ENCODE assay signal across 8 mouse cellular contexts in genomic region chr13:100730861-100731176, GRCm38 (mm10). TPM values are rescaled to one million over a fixed set of nuclear protein-coding genes. Genes with fewer than 3 reads are reported as not detected.
DNase-seq lines count a peak whose midpoint lies in the region; ATAC-seq lines count a peak whose summit lies in the region.

Cdk7 (minus strand) TSS chr13:100730939.

- H3K4me3 ChIP-seq in heart, embryonic 13.5 days, result peak within 1 kb of the TSS; percentile 75
- H3K4me3 ChIP-seq in liver, embryonic 12.5 days, result peak within 1 kb of the TSS; percentile 85
- H3K4me3 ChIP-seq in stomach, embryonic 15.5 days (replicated peaks), result peak within 1 kb of the TSS; percentile 85

- peak within 1 kb of the TSS; percentile 94 for H3K9ac ChIP-seq in heart, embryonic 13.5 days
- H3K9ac ChIP-seq in liver, embryonic 12.5 days, result peak within 1 kb of the TSS; percentile 87
- H3K9ac ChIP-seq in stomach, embryonic 15.5 days, result peak within 1 kb of the TSS; percentile 70

- peak within 1 kb of the TSS; percentile 69 for H3K4me2 ChIP-seq in heart, embryonic 13.5 days
- peak within 1 kb of the TSS; percentile 88 for H3K4me2 ChIP-seq in liver, embryonic 12.5 days
- H3K4me2 ChIP-seq in stomach, embryonic 15.5 days, result peak within 1 kb of the TSS; percentile 62

- H3K27ac ChIP-seq in heart, embryonic 13.5 days (replicated peaks), result peak within 1 kb of the TSS; percentile 98
- peak within 1 kb of the TSS; percentile 82 for H3K27ac ChIP-seq in liver, embryonic 12.5 days
- H3K27ac ChIP-seq in stomach, embryonic 15.5 days, result peak within 1 kb of the TSS; percentile 94

- peaks cover 31% of the 10 kb centered on the region for H3K4me1 ChIP-seq in heart, embryonic 13.5 days
- H3K4me1 ChIP-seq in liver, embryonic 12.5 days, result peaks cover 42% of the 10 kb centered on the region
- H3K4me1 ChIP-seq in stomach, embryonic 15.5 days, result peaks cover 13% of the 10 kb centered on the region

- H3K36me3 ChIP-seq in heart, embryonic 13.5 days, result peaks cover 43% of the 10 kb centered on the region
- peaks cover 39% of the 10 kb centered on the region for H3K36me3 ChIP-seq in liver, embryonic 12.5 days
- peaks cover 5% of the 10 kb centered on the region for H3K36me3 ChIP-seq in stomach, embryonic 15.5 days

- DNase-seq in CD4-positive helper T cell, adult 2 months (ENCODE audit: low read depth, low spot score), result peak; percentile 93
- peak; percentile 88 for DNase-seq in brain, embryonic 18.5 days (ENCODE audit: low read depth, low spot score)
- DNase-seq in kidney, postnatal 10 days, result peak; percentile 97
- peak; percentile 86 to 91 for DNase-seq in natural killer cell, adult 2 months (ENCODE audit: low spot score in 2 of 2)

- H3K9me3 ChIP-seq in heart, embryonic 13.5 days, result no peaks in the 10 kb centered on the region
- no peaks in the 10 kb centered on the region for H3K9me3 ChIP-seq in liver, embryonic 12.5 days (replicated peaks)
- no peaks in the 10 kb centered on the region for H3K9me3 ChIP-seq in stomach, embryonic 15.5 days

- 0% methylated on average over 19 of the region's 19 CpGs for WGBS in heart, embryonic 13.5 days
- 0% methylated on average over 19 of the region's 19 CpGs for WGBS in liver, embryonic 12.5 days (ENCODE audit: insufficient replicate concordance)
- 0% methylated on average over 19 of the region's 19 CpGs for WGBS in stomach, embryonic 15.5 days

- ATAC-seq in erythroid progenitor cell, adult 5-6 weeks (replicated peaks; ENCODE audit: low FRiP score, poor library complexity, severe bottlenecking), result peak; percentile 100
- ATAC-seq in heart, embryonic 13.5 days (ENCODE audit: extremely low read depth, insufficient number of reproducible peaks, low FRiP score, low TSS enrichment), result peak; percentile 95
- peak; percentile 97 for ATAC-seq in liver, embryonic 12.5 days
- peak; percentile 99 for ATAC-seq in stomach, embryonic 15.5 days (ENCODE audit: insufficient read depth, low FRiP score, low read depth)

- no peaks in the 10 kb centered on the region for H3K27me3 ChIP-seq in heart, embryonic 13.5 days (replicated peaks)
- H3K27me3 ChIP-seq in liver, embryonic 12.5 days (replicated peaks), result no peaks in the 10 kb centered on the region
- no peaks in the 10 kb centered on the region for H3K27me3 ChIP-seq in stomach, embryonic 15.5 days (replicated peaks)

RNA-seq across cellular contexts. Expression of gene Cdk7, which starts in this region (rescaled TPM):
- total RNA-seq in erythroid progenitor cell, adult 5-6 weeks (2015; ENCODE audit: low replicate concordance), result 4.3 and 19.3 TPM in 2 replicates
- 9.4 and 23.6 TPM in 2 replicates for total RNA-seq in erythroid progenitor cell, adult 5-6 weeks (2017; ENCODE audit: low replicate concordance)
- 64.1 and 69.7 TPM in 2 replicates for polyA plus RNA-seq in heart, embryonic 13.5 days (2015; fragmentation: Nextera tagmentation; extraction: Ambion mirVana)
- polyA plus RNA-seq in liver, embryonic 12.5 days (2016; fragmentation: Nextera tagmentation; extraction: Ambion mirVana), result 60.1 TPM in 2 replicates
- 75.6 and 81.7 TPM in 2 replicates for polyA plus RNA-seq in stomach, embryonic 15.5 days (2015; fragmentation: Nextera tagmentation; extraction: Ambion mirVana)

Comparison
In these comparisons a context has a peak if more than half of its experiments do, and no peak if none do; other contexts are left out.
1. Peak in every context shown above with its lines: DNase-seq, ATAC-seq, H3K4me3 ChIP-seq and H3K27ac ChIP-seq.